In the genomic region with DNA sequence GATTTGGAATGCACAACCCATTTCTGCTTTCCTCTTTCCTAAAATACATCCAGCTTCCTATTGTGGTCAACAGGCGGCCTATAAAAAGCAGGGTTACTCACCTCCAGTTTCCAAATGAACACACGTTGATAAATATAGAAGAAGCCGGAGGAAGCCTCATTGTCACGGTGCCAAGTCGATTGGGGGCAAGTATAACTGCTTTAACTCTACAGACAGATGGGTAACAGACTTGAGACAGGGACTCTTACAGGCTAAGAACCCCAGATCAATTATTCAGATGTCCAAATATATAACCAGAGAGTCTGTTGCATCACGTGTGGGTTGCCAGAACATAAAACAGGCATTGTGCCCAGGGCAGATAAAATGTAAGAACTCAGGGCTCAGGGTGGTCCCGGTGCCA, we compare ENCODE assay signal across 11 mouse cellular contexts. TPM values are rescaled to one million over a fixed set of nuclear protein-coding genes. Genes with fewer than 3 reads are reported as not detected.
DNase-seq lines count a peak whose midpoint lies in the region; TF ChIP-seq lines count a peak whose summit lies in the region.
"Had no signal": no experiment of that assay in that cellular context is flagged by ENCODE, and none has a peak within 500 bp of the region (broad histone marks: within the 10 kb centered on the region; RNA-seq: fewer than 3 reads in every experiment).

No protein-coding gene starts in this region.

- no peaks in the 10 kb centered on the region for H3K27me3 ChIP-seq in thymus, adult 2 months (ENCODE audit: control insufficient read depth, insufficient read depth, low read length)
- H3K27me3 ChIP-seq: embryonic facial prominence, embryonic 12.5 days had no signal

- peak overlapping the region; percentile 15; the same call in 1 of the 2 replicates for H3K27ac ChIP-seq in layer of hippocampus, adult 2 months
- H3K27ac ChIP-seq in thymus, adult 2 months (ENCODE audit: control insufficient read depth, insufficient read depth, low read length): no peak overlapping the region
- H3K27ac ChIP-seq: embryonic facial prominence, embryonic 12.5 days; liver, embryonic 15.5 days had no signal

- DNase-seq in layer of hippocampus, adult 2 months (ENCODE audit: low spot score in 2 of 2): no peak
- no peak for DNase-seq in layer of hippocampus, postnatal 36 days
- DNase-seq in brain, adult 2 months (ENCODE audit: low read depth, low spot score): peak; percentile 75
- DNase-seq in gastrocnemius, postnatal 25 days: peak; percentile 9
- peak; percentile 71 for DNase-seq in kidney, postnatal 10 days
- DNase-seq in retina, postnatal 1 day: no peak
- DNase-seq in thymus, adult 2 months: no peak
- no peak for DNase-seq in testis, postnatal 14 days (ENCODE audit: low spot score)

- WGBS in thymus, adult 2 months: 24% methylated on average over 7 of the region's 7 CpGs

- H3K4me1 ChIP-seq in thymus, adult 2 months (replicated peaks; ENCODE audit: control insufficient read depth, insufficient read depth, low read length): no peaks in the 10 kb centered on the region
- H3K4me1 ChIP-seq: embryonic facial prominence, embryonic 12.5 days; liver, embryonic 15.5 days had no signal

- H3K4me3 ChIP-seq in layer of hippocampus, adult 2 months: no peak overlapping the region
- H3K4me3 ChIP-seq in thymus, adult 2 months (ENCODE audit: control insufficient read depth, insufficient read depth, low read length): no peak overlapping the region
- H3K4me3 ChIP-seq: embryonic facial prominence, embryonic 12.5 days; liver, embryonic 15.5 days had no signal

- no peak for TF ChIP-seq POLR2A in thymus, adult 2 months (IDR thresholded peaks at IDR 0.05; ENCODE audit: control insufficient read depth, extremely low read depth, insufficient read depth, low read length, poor library complexity)

- TF ChIP-seq CTCF in layer of hippocampus, adult 2 months (conservative IDR thresholded peaks at IDR 0.05): no peak
- TF ChIP-seq CTCF in thymus, adult 2 months (IDR thresholded peaks at IDR 0.05; ENCODE audit: borderline replicate concordance, control insufficient read depth, extremely low read depth, insufficient read depth, low read length, poor library complexity): no peak

- no peaks in the 10 kb centered on the region for H3K36me3 ChIP-seq in thymus, adult 2 months (ENCODE audit: control insufficient read depth, insufficient read depth, low read length)
- H3K36me3 ChIP-seq: embryonic facial prominence, embryonic 12.5 days; liver, embryonic 15.5 days had no signal

RNA-seq across cellular contexts. Expression of a gene that starts 15.9 kb away (rescaled TPM):
- total RNA-seq in layer of hippocampus, adult 2 months (2021): 100 to 1,000 TPM in 1 of 2 experiments, 10 to 100 TPM in 1; 91.8 to 104 TPM
- 10 to 100 TPM; 89.9 to 91.7 TPM for total RNA-seq in layer of hippocampus, postnatal 36 days (2021)
- total RNA-seq in gastrocnemius, postnatal 25 days (2021): 1 to 10 TPM; 3.1 to 6.0 TPM
- 1.5 TPM in 2 replicates for polyA plus RNA-seq in thymus, adult 2 months (2012; rRNA removed)
- total RNA-seq: neutrophil, adult 5-6 weeks had no signal

RNA-seq across cellular contexts. Expression of a gene that starts 59.5 kb away (rescaled TPM):
- total RNA-seq in layer of hippocampus, adult 2 months (2021): 10 to 100 TPM; 80.0 to 82.8 TPM
- 10 to 100 TPM; 81.5 to 81.7 TPM for total RNA-seq in layer of hippocampus, postnatal 36 days (2021)
- total RNA-seq in gastrocnemius, postnatal 25 days (2021): 10 to 100 TPM; 27.0 to 35.2 TPM
- 8.9 and 9.4 TPM in 2 replicates for polyA plus RNA-seq in thymus, adult 2 months (2012; rRNA removed)

Comparison
In these comparisons a context has a peak if more than half of its experiments do, and no peak if none do; other contexts are left out.
1. DNase-seq: peak in brain, adult 2 months (single experiment), gastrocnemius, postnatal 25 days (single experiment) and kidney, postnatal 10 days (single experiment); none in layer of hippocampus, adult 2 months (0 of 2), layer of hippocampus, postnatal 36 days (0 of 2), retina, postnatal 1 day (single experiment), thymus, adult 2 months (single experiment) and testis, postnatal 14 days (single experiment).
2. RNA of a gene that starts 15.9 kb away (total RNA-seq): 91.8 to 104 TPM in layer of hippocampus, adult 2 months and 89.9 to 91.7 TPM in layer of hippocampus, postnatal 36 days; 3.1 to 6.0 TPM in gastrocnemius, postnatal 25 days; every median in the first group is over 10 times any median in the second.